ENCODE assay signal across 9 mouse cellular contexts in the genomic region with DNA sequence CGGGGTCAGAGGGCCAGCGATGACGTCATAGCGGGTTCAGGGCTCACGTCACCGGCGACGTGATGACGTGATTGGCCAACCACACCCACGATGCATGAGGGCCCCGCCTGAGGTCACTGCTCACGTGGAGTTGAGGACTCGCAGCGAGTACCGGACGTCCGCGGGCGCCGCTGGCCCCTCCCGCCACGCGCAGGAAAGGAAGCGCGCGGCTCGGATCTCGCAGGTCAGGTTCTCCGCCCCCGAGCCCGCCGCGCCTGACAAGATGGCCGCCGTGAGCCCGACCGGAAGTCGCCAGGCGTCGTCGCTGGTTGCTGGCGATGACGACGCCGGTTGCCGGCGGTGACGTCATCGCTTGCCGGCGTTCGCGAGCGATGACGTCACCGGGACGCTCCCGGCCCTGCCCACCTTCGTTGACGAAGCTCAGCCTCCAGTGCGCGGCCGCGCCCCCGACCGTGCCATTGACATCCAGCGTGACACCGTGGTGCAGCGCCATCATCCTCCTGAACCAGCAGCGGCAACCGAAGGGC. TPM values are rescaled to one million over a fixed set of nuclear protein-coding genes. Genes with fewer than 3 reads are reported as not detected.
DNase-seq lines count a peak whose midpoint lies in the region; ATAC-seq and TF ChIP-seq lines count a peak whose summit lies in the region.
"Had no signal": no experiment of that assay in that cellular context is flagged by ENCODE, and none has a peak within 500 bp of the region (broad histone marks: within the 10 kb centered on the region; RNA-seq: fewer than 3 reads in every experiment).

No protein-coding gene starts in this region.

- H3K27ac ChIP-seq in forebrain, embryonic 15.5 days (replicated peaks), result peak overlapping the region; percentile 89
- peak overlapping the region; percentile 94 for H3K27ac ChIP-seq in hindbrain, embryonic 16.5 days (ENCODE audit: low read depth, low read length)
- H3K27ac ChIP-seq in left cerebral cortex, adult 2 months, result peak overlapping the region; percentile 84

- H3K36me3 ChIP-seq in forebrain, embryonic 15.5 days, result no peaks in the 10 kb centered on the region
- no peaks in the 10 kb centered on the region for H3K36me3 ChIP-seq in hindbrain, embryonic 16.5 days (ENCODE audit: control insufficient read depth, insufficient read depth, low read length)

- H3K4me1 ChIP-seq in forebrain, embryonic 15.5 days, result peaks cover 16% of the 10 kb centered on the region
- no peaks in the 10 kb centered on the region; the same call in 1 of the 2 replicates for H3K4me1 ChIP-seq in hindbrain, embryonic 16.5 days (ENCODE audit: control insufficient read depth, insufficient read depth, low read depth, low read length)

- no peaks in the 10 kb centered on the region for H3K9me3 ChIP-seq in forebrain, embryonic 15.5 days
- no peaks in the 10 kb centered on the region for H3K9me3 ChIP-seq in hindbrain, embryonic 16.5 days (ENCODE audit: control insufficient read depth, low read length)

- intact Hi-C loops in left cerebral cortex, adult 2 months (cut with DNase I), result loop anchor here (10.0 kb wide), 1 partner anchor 342 kb away; the partner anchor contains the start of gene Grk5

- peak overlapping the region; percentile 51 for H3K4me2 ChIP-seq in forebrain, embryonic 15.5 days (replicated peaks)
- peak overlapping the region; percentile 82 for H3K4me2 ChIP-seq in hindbrain, embryonic 16.5 days (ENCODE audit: low read length)

- ATAC-seq in forebrain, embryonic 15.5 days (replicated peaks), result peak; percentile 47
- peak; percentile 62 for ATAC-seq in hindbrain, embryonic 16.5 days

- peak overlapping the region; percentile 60 for H3K4me3 ChIP-seq in forebrain, embryonic 15.5 days
- H3K4me3 ChIP-seq in hindbrain, embryonic 16.5 days (ENCODE audit: low read length), result peak overlapping the region; percentile 61
- peak overlapping the region; percentile 67 for H3K4me3 ChIP-seq in left cerebral cortex, adult 2 months

- DNase-seq in WW6 (ENCODE audit: low read depth, low spot score), result peak; percentile 49
- peak; percentile 60 for DNase-seq in c-Kit-positive CD71-positive TER-119-positive erythroid progenitor cells, embryonic 14.5 days (ENCODE audit: low spot score)
- DNase-seq in left cerebral cortex, adult 2 months (ENCODE audit: extremely low spot score in 1 of 2, low spot score in 2 of 2), result peak; percentile 78 to 83
- DNase-seq in lung, postnatal 4 days, result peak; percentile 82 to 90
- DNase-seq in right cerebral cortex, adult 18-20 months, result peak; percentile 82
- DNase-seq in urinary bladder, postnatal 36 days (ENCODE audit: low spot score in 2 of 2), result peak; percentile 50 to 67

- H3K27me3 ChIP-seq in forebrain, embryonic 15.5 days, result 0 out of 2 replicates have a peak, but pooled peaks cover 3% of the 10 kb centered on the region
- no peaks in the 10 kb centered on the region for H3K27me3 ChIP-seq in hindbrain, embryonic 16.5 days (replicated peaks; ENCODE audit: control insufficient read depth, insufficient read depth, low read length)

- TF ChIP-seq CTCF in left cerebral cortex, adult 2 months (IDR thresholded peaks at IDR 0.05), result no peak

- WGBS in forebrain, embryonic 15.5 days, result 3% methylated on average over 71 of the region's 71 CpGs
- 3% methylated on average over 70 of the region's 71 CpGs for WGBS in hindbrain, embryonic 16.5 days

- no peak overlapping the region; the same call in 1 of the 2 replicates for H3K9ac ChIP-seq in forebrain, embryonic 15.5 days (replicated peaks)
- H3K9ac ChIP-seq in hindbrain, embryonic 16.5 days (ENCODE audit: low read depth, low read length), result peak overlapping the region; percentile 67

RNA-seq across cellular contexts. Expression of gene Csf2ra, which starts 1.8 kb away (rescaled TPM):
- polyA plus RNA-seq in forebrain, embryonic 15.5 days (2015; fragmentation: Nextera tagmentation; extraction: Ambion mirVana), result 32.7 and 36.8 TPM in 2 replicates
- 67.9 and 69.4 TPM in 2 replicates for polyA plus RNA-seq in hindbrain, embryonic 16.5 days (2015; fragmentation: Nextera tagmentation; extraction: Ambion mirVana)
- 10 to 100 TPM; 35.0 to 44.4 TPM for total RNA-seq in left cerebral cortex, adult 2 months (2021)

RNA-seq across cellular contexts. Expression of gene Gm6020, which starts 42.8 kb away (rescaled TPM):
- not detected in 2 replicates for polyA plus RNA-seq in forebrain, embryonic 15.5 days (2015; fragmentation: Nextera tagmentation; extraction: Ambion mirVana)
- not detected in 2 replicates for polyA plus RNA-seq in hindbrain, embryonic 16.5 days (2015; fragmentation: Nextera tagmentation; extraction: Ambion mirVana)
- total RNA-seq in left cerebral cortex, adult 2 months (2021), result not detected
- total RNA-seq: left cerebral cortex, adult 8-10 months had no signal

RNA-seq across cellular contexts. Expression of gene Gm7102, which starts 50.4 kb away (rescaled TPM):
- polyA plus RNA-seq in forebrain, embryonic 15.5 days (2015; fragmentation: Nextera tagmentation; extraction: Ambion mirVana), result 0.11 and 0.20 TPM in 2 replicates
- 0.28 TPM in 1 of 2 replicates, not detected in the other for polyA plus RNA-seq in hindbrain, embryonic 16.5 days (2015; fragmentation: Nextera tagmentation; extraction: Ambion mirVana)
- under 1 TPM in 1 of 2 experiments, not detected in 1; 0.25 TPM for total RNA-seq in left cerebral cortex, adult 2 months (2021)
- total RNA-seq: left cerebral cortex, adult 8-10 months had no signal

Comparison
In these comparisons a context has a peak if more than half of its experiments do, and no peak if none do; other contexts are left out.
1. Peak in every context shown above with its lines: DNase-seq, ATAC-seq, H3K4me3 ChIP-seq and H3K27ac ChIP-seq.